Mouse (Mus musculus): ENCODE measurements at regions not wholly inside any gene's neighbourhood (a gene's known extent, or its start where the extent isn't known, plus 50 kb on each side); places are given as distances from the start of the nearest gene placed in this dataset.
A peak's percentile ranks its signal among the peaks of the same experiment; 100 is the strongest.

DNA sequence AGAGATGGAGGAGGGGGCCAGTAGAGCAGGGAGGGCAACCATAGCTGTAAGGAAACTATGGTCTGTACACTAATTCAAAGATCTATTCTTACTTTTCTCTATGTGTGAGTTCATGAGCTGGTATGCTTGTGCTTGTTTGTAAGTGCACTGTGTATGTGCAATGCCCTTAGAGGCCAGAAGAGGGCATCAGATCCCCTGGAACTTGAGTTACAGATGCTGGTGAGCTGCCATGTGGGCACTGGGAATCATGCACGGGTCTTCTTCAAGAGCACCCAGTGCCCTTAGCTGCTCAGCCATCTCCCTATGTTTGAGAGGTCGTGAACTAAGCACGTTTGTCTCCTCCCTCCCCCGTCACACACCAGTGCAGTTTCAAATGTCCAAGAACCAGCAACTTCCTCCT, 68.9 kb downstream of the Tbx3 start:
- ATAC-seq (replicated peaks; ENCODE audit: insufficient number of reproducible peaks, low FRiP score, low TSS enrichment, poor library complexity, severe bottlenecking): no peak

DNA sequence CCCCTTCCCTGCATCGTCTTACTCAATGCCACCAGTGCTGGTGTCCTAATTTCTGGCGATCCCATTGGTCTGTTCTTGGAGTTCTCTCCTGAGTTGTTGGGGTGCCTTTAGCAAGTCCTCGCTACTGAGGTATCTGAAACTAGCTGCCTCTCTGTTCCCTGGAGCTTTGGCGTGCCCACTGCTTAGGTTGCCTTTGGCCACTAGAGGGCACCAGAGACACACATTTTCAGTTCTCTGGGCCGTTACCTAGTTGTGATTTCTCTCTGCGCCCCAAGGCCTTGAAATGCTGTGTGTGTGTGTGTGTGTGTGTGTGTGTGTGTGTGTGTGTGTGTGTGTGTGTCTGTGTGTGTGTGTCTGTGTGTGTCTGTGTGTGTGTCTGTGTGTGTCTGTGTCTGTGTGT, 70.6 kb downstream of the Tbx3 start:
- peak; percentile 75; the same call in 1 of the 2 replicates for ATAC-seq (replicated peaks; ENCODE audit: insufficient number of reproducible peaks, low FRiP score, low TSS enrichment, poor library complexity, severe bottlenecking)

DNA sequence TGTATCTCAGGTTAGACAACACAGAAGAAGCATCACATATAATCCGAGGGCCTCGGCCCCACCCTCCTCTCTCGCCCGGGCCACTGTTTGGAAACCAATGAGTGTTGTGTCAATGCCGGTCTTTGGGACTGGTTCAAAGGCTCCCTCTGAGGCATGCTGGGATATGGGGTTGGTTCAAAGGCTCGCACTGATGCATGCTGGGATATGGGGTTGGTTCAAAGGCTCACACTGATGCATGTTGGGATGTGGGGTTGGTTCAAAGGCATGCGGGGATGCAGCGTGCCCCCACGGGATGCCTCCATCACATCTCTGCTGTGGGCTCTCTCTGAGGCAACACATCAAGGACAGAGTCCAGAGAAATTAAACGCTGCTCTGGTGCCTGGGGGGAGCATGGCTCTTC, 73.3 kb downstream of the Tbx3 start:
- ATAC-seq (replicated peaks; ENCODE audit: insufficient number of reproducible peaks, low FRiP score, low TSS enrichment, poor library complexity, severe bottlenecking): no peak

DNA sequence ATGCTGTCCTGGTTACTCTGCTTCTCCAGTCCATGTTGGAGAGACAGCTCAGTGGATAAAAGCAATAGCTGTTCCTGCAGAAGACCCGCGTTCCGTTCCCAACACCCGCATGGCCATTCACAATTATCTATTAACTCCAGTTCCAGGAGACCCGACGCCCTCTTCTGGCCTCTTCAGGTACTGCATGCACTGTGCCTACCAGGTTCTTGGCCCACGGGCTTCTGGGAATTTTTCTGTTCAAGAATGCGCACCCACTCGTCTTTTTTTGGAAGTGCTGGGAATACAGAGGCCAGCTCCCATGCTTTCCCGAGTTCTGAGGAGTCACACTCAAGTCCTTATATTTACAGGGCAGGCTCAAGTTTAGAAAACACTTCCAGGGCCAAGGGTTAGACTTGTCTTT, 76.6 kb downstream of the Tbx3 start:
- ATAC-seq (replicated peaks; ENCODE audit: insufficient number of reproducible peaks, low FRiP score, low TSS enrichment, poor library complexity, severe bottlenecking): no peak

DNA sequence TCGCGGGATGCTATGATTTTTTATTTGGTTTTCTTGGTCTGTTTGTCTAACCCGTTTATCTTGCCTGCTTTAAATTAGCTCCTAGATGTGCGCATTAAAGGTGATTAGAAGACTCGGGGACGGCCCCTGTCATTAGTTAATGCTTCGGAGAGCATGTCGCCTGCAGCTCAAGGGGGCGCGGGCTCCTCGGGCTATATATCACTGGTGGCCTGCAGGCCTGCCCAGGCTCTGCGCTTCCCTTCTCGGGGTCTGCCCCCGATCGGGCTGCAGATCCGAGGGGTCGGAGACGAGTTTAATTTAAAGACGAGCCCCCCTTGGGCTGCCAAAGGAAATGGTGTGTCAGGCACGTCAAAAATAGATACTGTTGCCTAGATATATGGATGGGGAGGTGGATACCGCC, 78.2 kb downstream of the Tbx3 start:
- ATAC-seq (replicated peaks; ENCODE audit: insufficient number of reproducible peaks, low FRiP score, low TSS enrichment, poor library complexity, severe bottlenecking): no peak

DNA sequence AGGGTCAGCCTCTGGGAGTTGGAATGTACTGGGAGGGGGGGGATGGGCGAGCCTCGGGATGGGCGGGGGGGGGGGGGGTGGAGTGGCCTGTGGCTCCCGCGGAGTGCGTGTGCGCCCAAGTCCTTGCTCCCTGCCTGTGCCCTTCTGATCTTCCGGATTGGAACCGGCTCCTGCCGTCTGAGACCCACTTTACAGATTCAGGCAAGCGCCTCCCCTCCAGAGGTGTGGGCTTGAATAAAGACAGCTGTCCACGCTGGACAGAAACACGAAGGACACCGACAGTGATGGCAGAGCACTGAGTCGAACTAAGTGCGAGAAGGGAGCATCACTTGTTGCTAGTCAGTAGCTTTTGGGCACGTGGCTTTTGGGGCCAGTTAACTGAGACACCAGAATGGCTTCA, 78.7 kb downstream of the Tbx3 start:
- no peak for ATAC-seq (replicated peaks; ENCODE audit: insufficient number of reproducible peaks, low FRiP score, low TSS enrichment, poor library complexity, severe bottlenecking)

DNA sequence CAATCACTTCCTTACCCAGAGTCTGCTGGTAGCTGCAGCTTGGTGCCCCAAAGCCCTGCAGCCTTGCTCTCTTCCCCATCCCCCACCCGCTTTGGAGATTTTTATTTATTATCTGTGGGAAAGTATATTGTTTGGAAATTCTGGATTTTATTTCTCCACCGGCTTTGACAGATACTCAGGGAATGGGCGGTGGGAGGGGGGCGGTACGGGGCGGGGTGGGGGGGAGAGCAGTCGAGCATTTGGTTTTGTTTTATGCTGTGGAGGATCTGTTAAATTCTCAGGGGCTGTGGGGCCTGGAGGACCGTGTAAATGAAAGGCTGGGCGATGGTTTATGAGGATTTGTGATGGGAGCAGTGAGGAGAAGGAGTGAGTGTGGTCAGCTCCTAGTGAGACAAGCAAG, 76.7 kb upstream of the Tbx5 start:
- ATAC-seq (replicated peaks; ENCODE audit: insufficient number of reproducible peaks, low FRiP score, low TSS enrichment, poor library complexity, severe bottlenecking): no peak

DNA sequence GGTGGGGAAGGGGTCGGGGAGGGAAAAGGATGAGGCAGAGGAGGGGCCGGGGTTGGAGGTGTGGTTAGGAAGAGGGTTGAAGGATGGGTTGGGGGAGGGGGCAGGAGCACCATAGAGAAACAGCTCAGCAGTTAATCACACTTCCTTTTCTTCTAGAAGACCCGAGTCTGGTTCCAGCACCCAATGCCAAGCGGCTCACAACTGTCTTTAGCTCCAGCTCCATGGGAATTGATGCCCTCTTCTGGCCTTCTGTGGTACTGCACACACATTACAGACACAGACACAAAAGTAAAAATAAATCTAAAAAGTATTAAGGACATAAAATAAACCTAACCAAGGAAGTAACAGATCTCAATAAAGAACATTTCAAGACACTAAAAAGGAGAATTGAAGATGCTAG, 73.6 kb upstream of the Tbx5 start:
- ATAC-seq (replicated peaks; ENCODE audit: insufficient number of reproducible peaks, low FRiP score, low TSS enrichment, poor library complexity, severe bottlenecking): no peak

DNA sequence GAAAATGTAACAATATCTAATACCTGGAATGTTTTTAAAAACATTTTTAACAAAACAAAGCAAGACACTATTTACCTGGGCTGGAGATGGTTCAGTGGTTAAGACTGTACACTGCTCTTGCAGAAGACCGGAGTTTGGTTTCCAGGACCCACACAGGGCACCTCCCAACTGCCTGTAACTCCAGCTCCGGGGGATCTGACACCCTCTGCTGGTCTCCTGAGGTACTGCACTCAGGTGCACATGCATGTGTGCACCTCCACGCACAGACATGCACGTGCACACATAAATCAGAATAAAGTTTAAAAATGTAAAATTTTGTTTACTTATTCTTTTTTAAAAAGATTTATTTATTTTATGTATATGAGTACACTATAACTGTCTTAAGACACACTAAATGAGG, 70.4 kb upstream of the Tbx5 start:
- ATAC-seq (replicated peaks; ENCODE audit: insufficient number of reproducible peaks, low FRiP score, low TSS enrichment, poor library complexity, severe bottlenecking): no peak

DNA sequence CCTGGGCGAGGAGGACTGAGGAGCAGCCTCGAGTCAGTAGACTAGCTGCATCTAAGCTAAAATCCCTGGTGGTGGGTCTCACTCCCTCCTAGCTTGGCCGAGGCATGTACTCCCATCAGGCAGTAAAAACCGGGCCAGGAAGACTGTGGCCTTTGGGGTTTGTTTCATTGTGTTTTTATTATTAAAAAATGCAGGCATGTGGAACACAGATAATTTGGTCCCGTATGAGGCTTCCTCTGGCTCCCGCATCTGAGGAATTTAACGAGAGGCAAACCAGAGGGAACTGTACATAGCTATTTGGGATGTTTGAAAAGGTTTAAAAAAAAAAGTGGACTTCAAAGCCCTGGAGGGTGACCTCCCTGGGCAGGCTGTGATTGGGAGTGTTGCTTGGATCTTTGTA, 69.1 kb upstream of the Tbx5 start:
- no peak for ATAC-seq (replicated peaks; ENCODE audit: insufficient number of reproducible peaks, low FRiP score, low TSS enrichment, poor library complexity, severe bottlenecking)

DNA sequence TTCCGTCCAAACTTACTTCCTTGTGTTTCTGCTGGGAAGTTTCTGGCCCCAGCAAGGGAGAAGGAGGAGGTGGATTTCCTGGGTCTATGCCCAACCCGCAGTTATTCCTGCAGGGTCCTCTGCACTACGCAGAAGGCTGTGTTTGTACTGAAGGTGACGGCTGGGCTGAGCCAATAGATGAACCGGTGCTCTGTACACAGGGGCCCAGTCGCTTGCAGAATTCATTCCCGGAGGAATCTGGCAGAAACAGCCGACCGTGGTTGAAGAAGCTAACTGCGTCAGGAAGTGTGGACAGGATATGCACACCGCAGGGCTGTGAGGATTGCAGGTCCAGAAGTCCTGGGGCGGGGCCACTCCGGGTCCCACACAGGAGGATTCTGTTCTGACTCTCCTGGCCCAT, 66.1 kb upstream of the Tbx5 start:
- ATAC-seq (replicated peaks; ENCODE audit: insufficient number of reproducible peaks, low FRiP score, low TSS enrichment, poor library complexity, severe bottlenecking): no peak

DNA sequence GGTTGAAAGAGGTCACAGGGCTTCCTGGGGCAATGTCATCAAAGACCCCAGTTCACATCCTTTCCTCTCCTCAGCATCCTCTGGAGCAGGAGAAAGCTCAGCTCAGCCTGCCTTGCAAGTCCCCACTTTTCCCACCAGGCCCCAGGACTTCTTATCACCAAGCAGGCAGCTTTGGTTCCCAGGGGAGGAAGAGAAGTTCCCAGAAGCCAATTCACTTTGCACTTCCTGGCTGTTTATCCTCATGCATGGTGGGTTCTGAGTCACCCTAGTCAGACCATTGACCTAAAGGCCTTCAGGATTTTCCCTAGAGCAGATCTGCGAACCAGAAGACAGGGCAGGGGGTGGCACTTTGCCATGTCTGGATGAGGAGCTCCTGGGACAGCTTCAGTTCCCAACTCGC, 61.5 kb upstream of the Tbx5 start:
- no peak for ATAC-seq (replicated peaks; ENCODE audit: insufficient number of reproducible peaks, low FRiP score, low TSS enrichment, poor library complexity, severe bottlenecking)

DNA sequence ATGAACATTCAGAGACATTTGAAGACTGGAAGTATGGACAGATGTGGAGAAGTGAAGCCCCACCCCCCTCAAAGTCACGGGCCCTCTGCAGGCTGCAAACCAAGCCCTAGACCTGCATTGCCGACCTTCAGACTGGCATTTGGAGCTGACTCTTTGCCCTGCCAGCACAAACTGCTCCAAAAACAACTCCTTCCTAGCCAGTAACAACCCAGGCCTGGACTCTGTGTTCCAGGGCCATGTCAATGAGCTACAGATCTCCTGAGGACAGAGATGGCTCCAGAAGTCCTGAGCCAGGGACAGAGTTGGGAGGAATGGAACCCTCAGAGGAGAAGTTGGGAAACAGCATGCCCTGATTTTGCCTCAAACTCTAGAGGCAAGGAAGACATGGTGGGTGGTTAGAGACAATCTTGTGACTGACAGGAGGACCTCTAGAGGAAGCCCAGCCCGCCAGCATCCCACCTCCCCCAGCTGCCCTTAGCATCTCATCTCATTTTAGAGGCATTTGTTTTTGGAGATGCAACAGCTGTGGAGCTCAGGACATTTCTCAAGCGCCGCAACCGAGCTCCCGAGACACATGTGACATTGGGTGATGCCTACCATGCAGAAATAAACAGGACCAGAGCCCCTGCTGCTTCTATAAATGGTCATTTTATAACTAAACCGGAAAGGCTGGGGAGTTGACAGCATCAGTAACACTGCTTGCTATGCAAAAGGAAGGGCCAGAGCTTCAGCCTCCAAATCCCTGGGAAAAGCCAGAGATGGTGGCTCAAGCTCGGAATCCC, 56.2 kb upstream of the Tbx5 start:
- no peak for ATAC-seq (replicated peaks; ENCODE audit: insufficient number of reproducible peaks, low FRiP score, low TSS enrichment, poor library complexity, severe bottlenecking)

DNA sequence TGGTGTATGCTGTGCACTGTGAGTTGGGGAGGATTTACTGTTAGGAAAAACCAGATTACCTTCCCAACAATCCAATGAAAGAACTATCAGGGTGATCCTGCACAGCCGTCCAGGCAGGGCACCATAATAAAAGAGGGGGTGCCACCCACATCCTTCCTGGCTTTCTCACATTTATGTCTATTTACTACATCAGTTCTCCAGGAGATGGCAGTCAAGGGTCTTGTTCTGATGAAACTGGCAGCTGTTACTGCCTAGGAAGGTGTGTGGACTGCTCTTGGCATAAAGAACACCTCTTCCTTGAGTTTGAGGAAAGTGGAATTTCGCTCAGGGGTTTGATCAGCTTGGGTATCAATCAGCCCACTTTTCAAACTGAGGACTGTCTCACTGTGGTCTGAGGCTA, 54.6 kb upstream of the Tbx5 start:
- ATAC-seq (replicated peaks; ENCODE audit: insufficient number of reproducible peaks, low FRiP score, low TSS enrichment, poor library complexity, severe bottlenecking): no peak

DNA sequence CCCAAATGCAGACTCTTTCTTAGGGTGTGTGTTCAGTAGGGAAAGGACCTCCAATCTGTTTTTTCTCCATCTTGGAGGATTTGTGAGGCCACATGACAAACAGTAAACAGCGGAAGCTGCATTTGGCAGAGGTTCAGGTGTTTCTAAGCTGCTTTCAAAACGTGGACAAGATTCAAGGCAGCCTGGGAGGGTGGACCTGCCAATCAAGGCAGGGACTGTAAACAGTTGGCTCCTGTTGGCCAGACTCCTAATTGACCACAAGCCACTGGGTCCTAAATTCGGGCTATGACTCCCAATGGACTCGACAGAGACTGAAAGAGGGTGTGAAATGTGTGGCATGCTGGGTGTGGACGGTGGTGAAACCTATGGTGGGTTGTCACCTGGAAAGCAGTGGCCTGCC, 51.1 kb upstream of the Tbx5 start:
- ATAC-seq (replicated peaks; ENCODE audit: insufficient number of reproducible peaks, low FRiP score, low TSS enrichment, poor library complexity, severe bottlenecking): no peak

Data from monocyte, adult 5-6 weeks (primary cell).